Mouse (Mus musculus) liver, embryonic 12.5 days (tissue): ENCODE data around the gene Olfr1109. TPM values are rescaled to one million over a fixed set of nuclear protein-coding genes. Genes with fewer than 3 reads are reported as not detected.

ENCODE experiments used
- ATAC-seq: fragments of 200-750 bp; cut with Nextera tagmentation; 2 replicates; pipeline ENCODE4 v1.8.0; 2017; ENCODE audit warnings: moderate number of reproducible peaks, mild to moderate bottlenecking, moderate library complexity
- H3K27ac ChIP-seq: fragments of 300-500 bp; sonication (generic); 2 replicates; pipeline ENCODE4 v1.5.1; 2016; ENCODE audit warnings: mild to moderate bottlenecking
- H3K27me3 ChIP-seq: fragments of 300-500 bp; sonication (generic); replicated peaks from 2 replicates; pipeline ENCODE4 v1.6.1; 2016; ENCODE audit warnings: mild to moderate bottlenecking, moderate library complexity
- H3K36me3 ChIP-seq: fragments of 300-500 bp; sonication (generic); 2 replicates; pipeline ENCODE4 v1.6.1; 2016; ENCODE audit warnings: mild to moderate bottlenecking, moderate library complexity
- H3K4me1 ChIP-seq: fragments of 300-500 bp; sonication (generic); 2 replicates; pipeline ENCODE4 v1.6.1; 2016
- H3K4me2 ChIP-seq: fragments of 300-500 bp; sonication (generic); 2 replicates; pipeline ENCODE4 v1.6.1; 2016; ENCODE audit warnings: mild to moderate bottlenecking, moderate library complexity
- H3K4me3 ChIP-seq: fragments of 300-500 bp; sonication (generic); 2 replicates; pipeline ENCODE4 v1.5.1; 2016; ENCODE audit warnings: mild to moderate bottlenecking, moderate library complexity
- H3K9ac ChIP-seq: fragments of 300-500 bp; sonication (generic); 2 replicates; pipeline ENCODE4 v1.6.1; 2016; ENCODE audit warnings: mild to moderate bottlenecking, moderate library complexity
- H3K9me3 ChIP-seq: fragments of 300-500 bp; sonication (generic); replicated peaks from 2 replicates; pipeline ENCODE4 v1.6.1; 2016; ENCODE audit warnings: mild to moderate bottlenecking, moderate library complexity
- WGBS: fragments of 180-500 bp; shearing (Covaris S2); methylation state at CpG from one replicate; pipeline ENCODE4 v1.1.7; 2016; ENCODE audit not compliant: insufficient replicate concordance; 5-methylcytosine and 5-hydroxymethylcytosine counted together
- polyA plus RNA-seq: library from polyadenylated mRNA; unstranded; fragments of >200 nt; fragmentation: Nextera tagmentation; extraction: Ambion mirVana; gene quantifications from 2 replicates; pipeline ENCODE4 v1.2.1, GENCODE M21; 2016

The Olfr1109 gene
- polyA plus RNA-seq, result not detected in 2 replicates

GRCm38 (mm10) chr2:87095908-87096307 lies at the start of gene Olfr1109:
Olfr1109 (minus strand) TSS chr2:87096008.
- no peak within 1 kb of the TSS for H3K4me3 ChIP-seq
- H3K4me1 ChIP-seq, result no peaks in the 10 kb centered on the region
- no peaks in the 10 kb centered on the region for H3K36me3 ChIP-seq
- no peak within 1 kb of the TSS for H3K4me2 ChIP-seq
- H3K9ac ChIP-seq, result no peak within 1 kb of the TSS
- no peaks in the 10 kb centered on the region for H3K9me3 ChIP-seq
- no peaks in the 10 kb centered on the region for H3K27me3 ChIP-seq
- WGBS, result 49% methylated on average over 1 of the region's 1 CpGs
- H3K27ac ChIP-seq, result no peak within 1 kb of the TSS
- ATAC-seq, result no peak

GRCm38 (mm10) chr2:87140200-87140599 lies 44.4 kb upstream of the Olfr1109 start, which contains the start of gene Olfr1110:
Olfr1110 (minus strand) TSS chr2:87140300.
- no peaks in the 10 kb centered on the region for H3K9me3 ChIP-seq
- ATAC-seq, result no peak
- no peaks in the 10 kb centered on the region for H3K27me3 ChIP-seq
- no peaks in the 10 kb centered on the region for H3K36me3 ChIP-seq
- WGBS, result 64% methylated on average over 1 of the region's 1 CpGs
- no peak within 1 kb of the TSS for H3K27ac ChIP-seq
- no peak within 1 kb of the TSS for H3K4me2 ChIP-seq
- H3K4me1 ChIP-seq, result no peaks in the 10 kb centered on the region
- H3K4me3 ChIP-seq, result no peak within 1 kb of the TSS
- H3K9ac ChIP-seq, result no peak within 1 kb of the TSS

- H3K27ac ChIP-seq, result no peak within 1 kb of the TSS
- H3K4me1 ChIP-seq, result no peaks in the 10 kb centered on the region
- H3K36me3 ChIP-seq, result no peaks in the 10 kb centered on the region
- H3K4me2 ChIP-seq, result no peak within 1 kb of the TSS
- no peak for ATAC-seq
- H3K27me3 ChIP-seq, result no peaks in the 10 kb centered on the region
- no peaks in the 10 kb centered on the region for H3K9me3 ChIP-seq
- H3K4me3 ChIP-seq, result no peak within 1 kb of the TSS
- no peak within 1 kb of the TSS for H3K9ac ChIP-seq
Observed at GRCm38 (mm10) chr2:87114467-87114866, 18.7 kb upstream of the Olfr1109 start, which contains the start of gene Olfr259. Olfr259 (minus strand) TSS chr2:87114567.

GRCm38 (mm10) chr2:87075717-87076116 lies 20.1 kb downstream of the Olfr1109 start, which contains the start of gene Olfr1107:
Olfr1107 (minus strand) TSS chr2:87075817.
- no peak within 1 kb of the TSS for H3K4me2 ChIP-seq
- no peaks in the 10 kb centered on the region for H3K36me3 ChIP-seq
- WGBS, result 66% methylated on average over 1 of the region's 1 CpGs
- H3K4me1 ChIP-seq, result no peaks in the 10 kb centered on the region
- H3K9ac ChIP-seq, result no peak within 1 kb of the TSS
- H3K9me3 ChIP-seq, result no peaks in the 10 kb centered on the region
- ATAC-seq, result no peak
- no peak within 1 kb of the TSS for H3K4me3 ChIP-seq
- no peaks in the 10 kb centered on the region for H3K27me3 ChIP-seq
- no peak within 1 kb of the TSS for H3K27ac ChIP-seq

- H3K9me3 ChIP-seq, result no peaks in the 10 kb centered on the region
- WGBS, result 69% methylated on average over 1 of the region's 1 CpGs
- no peaks in the 10 kb centered on the region for H3K36me3 ChIP-seq
- no peak within 1 kb of the TSS for H3K9ac ChIP-seq
- no peak within 1 kb of the TSS for H3K4me2 ChIP-seq
- H3K4me1 ChIP-seq, result no peaks in the 10 kb centered on the region
- ATAC-seq, result no peak
- H3K27ac ChIP-seq, result no peak within 1 kb of the TSS
- no peak within 1 kb of the TSS for H3K4me3 ChIP-seq
- no peaks in the 10 kb centered on the region for H3K27me3 ChIP-seq
Observed at GRCm38 (mm10) chr2:87052173-87052572, 43.6 kb downstream of the Olfr1109 start, which contains the start of gene Olfr1106. Olfr1106 (minus strand) TSS chr2:87052273.

Other genes with a start within 250 kb of the Olfr1109 start
- not detected in 2 replicates for gene Olfr1095, start 244.3 kb downstream of the Olfr1109 start, polyA plus RNA-seq
- not detected in 2 replicates for gene Gm13723, start 221.2 kb downstream of the Olfr1109 start, polyA plus RNA-seq
- not detected in 2 replicates for gene Olfr1097, start 203.8 kb downstream of the Olfr1109 start, polyA plus RNA-seq
- gene Olfr1098, start 171.5 kb downstream of the Olfr1109 start, polyA plus RNA-seq, result not detected in 2 replicates
- gene Olfr1099, start 135.3 kb downstream of the Olfr1109 start, polyA plus RNA-seq, result not detected in 2 replicates
- gene Olfr1100, start 116.1 kb downstream of the Olfr1109 start, polyA plus RNA-seq, result not detected in 2 replicates
- gene Olfr1101, start 104.8 kb downstream of the Olfr1109 start, polyA plus RNA-seq, result not detected in 2 replicates
- not detected in 2 replicates for gene Olfr1102, start 97.6 kb downstream of the Olfr1109 start, polyA plus RNA-seq
- not detected in 2 replicates for gene Olfr1104, start 68.9 kb downstream of the Olfr1109 start, polyA plus RNA-seq
- gene Olfr1105, start 59.5 kb downstream of the Olfr1109 start, polyA plus RNA-seq, result not detected in 2 replicates
- gene Olfr1106, start 43.7 kb downstream of the Olfr1109 start, polyA plus RNA-seq, result not detected in 2 replicates
- gene Olfr1107, start 20.2 kb downstream of the Olfr1109 start, polyA plus RNA-seq, result not detected in 2 replicates
- not detected in 2 replicates for gene Olfr259, start 18.6 kb upstream of the Olfr1109 start, polyA plus RNA-seq
- gene Olfr1110, start 44.3 kb upstream of the Olfr1109 start, polyA plus RNA-seq, result not detected in 2 replicates
- not detected in 2 replicates for gene Olfr1111, start 56.6 kb upstream of the Olfr1109 start, polyA plus RNA-seq
- not detected in 2 replicates for gene Olfr1112, start 91.8 kb upstream of the Olfr1109 start, polyA plus RNA-seq
- not detected in 2 replicates for gene Olfr1113, start 113.0 kb upstream of the Olfr1109 start, polyA plus RNA-seq
- gene Olfr1115, start 152.0 kb upstream of the Olfr1109 start, polyA plus RNA-seq, result not detected in 2 replicates
- gene Olfr1116, start 171.5 kb upstream of the Olfr1109 start, polyA plus RNA-seq, result not detected in 2 replicates
- gene Olfr1118, start 211.6 kb upstream of the Olfr1109 start, polyA plus RNA-seq, result not detected in 2 replicates